Mouse (Mus musculus) heart, postnatal 25 days (tissue): ENCODE data around the gene Lpcat4. TPM values are rescaled to one million over a fixed set of nuclear protein-coding genes. Genes with fewer than 3 reads are reported as not detected.
"Not testable (repeated sequence)": the region's sequence is repeated elsewhere in the genome, so short reads cannot be mapped to it uniquely, and the experiment has no call there.

Source experiments
- DNase-seq: peaks from one replicate; pipeline ENCODE4 v3.0.0; 2022; ENCODE audit warnings: low spot score
- intact Hi-C: fragments of 180-260 bp; cut with DNase I; formaldehyde crosslinking; loops from one replicate; pipeline ENCODE4 v1.15.1; 2025
- total RNA-seq, 2 experiments: library from RNA; stranded (reverse); gene quantifications; 2 replicates each; pipeline ENCODE4 v1.2.3; 2021

Lpcat4 gene
- total RNA-seq, 2 experiments from 2014 or later = 2.6 to 3.3 TPM

DNA sequence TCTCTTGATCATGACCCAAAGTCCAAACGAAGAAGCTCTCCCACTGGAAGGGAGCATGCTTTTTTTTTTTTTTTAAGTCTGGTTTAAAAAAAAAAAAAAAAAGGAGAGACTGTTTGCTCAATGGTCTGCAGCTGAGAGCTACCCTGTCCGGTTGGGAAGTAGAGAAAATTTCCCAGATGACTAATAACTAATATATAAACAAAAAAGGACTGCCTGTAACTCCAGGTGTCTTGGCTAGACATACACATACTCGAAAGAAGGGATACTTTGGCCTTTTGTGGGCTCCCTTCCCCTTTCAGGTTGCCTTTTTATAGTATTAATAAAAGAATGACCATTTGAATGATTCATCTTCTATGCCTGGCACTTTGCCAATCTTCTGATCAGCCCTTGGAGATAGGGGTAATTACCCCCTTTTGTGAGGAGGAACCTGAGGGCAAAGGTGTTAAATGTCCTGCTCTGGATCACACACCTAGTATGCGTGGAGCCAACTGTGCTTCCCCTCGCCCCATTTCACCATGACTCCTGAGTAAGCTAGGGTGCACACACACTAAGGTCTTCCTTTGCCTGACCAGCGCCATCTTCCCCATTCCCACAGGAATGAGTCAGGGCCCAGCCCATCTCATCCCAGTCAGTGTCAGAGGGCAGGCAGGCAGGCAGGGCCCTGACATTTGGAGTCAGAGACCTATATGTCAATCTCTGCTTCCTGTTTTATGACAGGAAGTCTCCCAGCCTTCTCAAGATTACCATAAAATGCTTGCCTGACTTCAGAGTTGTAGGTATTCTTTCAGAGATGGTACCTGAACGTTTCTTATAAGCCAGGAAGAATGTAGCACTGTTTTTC lies 15.6 kb downstream of the Lpcat4 start:
- DNase-seq = no peak
- intact Hi-C loops = no loop called here

GRCm38 (mm10) chr2:112259241-112259962 lies 20.1 kb downstream of the Lpcat4 start, which contains the start of gene Nutm1:
Nutm1 (minus strand) TSS chr2:112259291.
- intact Hi-C loops = loop anchor here (2.0 kb wide), 1 partner anchor 61 kb away; no protein-coding TSS in a partner anchor
- DNase-seq = no peak

DNA sequence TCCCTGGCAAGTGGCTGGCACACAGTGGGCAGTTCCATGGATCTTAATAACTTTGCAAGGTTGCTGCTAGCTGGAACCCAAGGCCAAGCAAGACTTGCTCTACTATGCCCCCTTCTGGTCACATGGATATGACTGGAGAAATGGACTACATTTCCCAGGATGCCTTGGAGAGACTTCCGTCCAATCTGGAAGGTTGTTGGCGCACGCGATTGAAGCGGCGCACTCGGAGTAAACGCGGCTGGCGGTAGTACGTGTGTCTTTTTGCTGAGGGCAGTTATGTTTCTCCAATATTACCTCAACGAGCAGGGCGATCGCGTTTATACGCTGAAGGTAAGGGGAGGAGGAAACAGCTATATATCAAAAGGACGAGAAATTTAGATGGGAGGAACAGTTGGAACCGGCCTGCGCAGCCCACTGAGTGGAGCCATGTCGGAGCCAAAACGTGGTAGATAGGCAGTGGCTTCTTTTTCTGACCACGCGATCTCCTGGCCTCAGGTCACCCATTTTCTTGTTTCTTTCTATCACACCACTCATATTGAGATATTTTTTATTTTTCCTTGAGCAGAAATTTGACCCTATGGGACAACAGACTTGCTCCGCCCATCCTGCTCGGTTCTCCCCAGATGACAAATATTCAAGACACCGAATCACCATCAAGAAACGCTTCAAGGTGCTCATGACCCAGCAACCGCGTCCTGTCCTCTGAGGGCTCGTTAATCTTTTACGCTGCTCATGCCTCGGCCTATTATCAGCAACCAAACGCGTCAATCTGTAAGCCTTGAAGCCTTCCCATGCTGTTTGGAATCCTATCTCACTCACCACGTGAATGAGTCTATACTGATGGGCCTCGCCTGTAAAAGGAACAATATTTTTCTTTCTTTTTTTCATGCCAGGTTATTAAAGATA lies 22.7 kb downstream of the Lpcat4 start, which contains the start of gene Nop10:
Gene Nop10, plus strand, starts transcription at position 179 of the 906 bp plus-strand sequence.
- peak; percentile 58 for DNase-seq
- intact Hi-C loops = loop anchor here (1.0 to 10.0 kb wide), 5 partner anchors 23 to 230 kb away; partner anchors contain the start of genes Aven, Emc4 and Lpcat4

DNA sequence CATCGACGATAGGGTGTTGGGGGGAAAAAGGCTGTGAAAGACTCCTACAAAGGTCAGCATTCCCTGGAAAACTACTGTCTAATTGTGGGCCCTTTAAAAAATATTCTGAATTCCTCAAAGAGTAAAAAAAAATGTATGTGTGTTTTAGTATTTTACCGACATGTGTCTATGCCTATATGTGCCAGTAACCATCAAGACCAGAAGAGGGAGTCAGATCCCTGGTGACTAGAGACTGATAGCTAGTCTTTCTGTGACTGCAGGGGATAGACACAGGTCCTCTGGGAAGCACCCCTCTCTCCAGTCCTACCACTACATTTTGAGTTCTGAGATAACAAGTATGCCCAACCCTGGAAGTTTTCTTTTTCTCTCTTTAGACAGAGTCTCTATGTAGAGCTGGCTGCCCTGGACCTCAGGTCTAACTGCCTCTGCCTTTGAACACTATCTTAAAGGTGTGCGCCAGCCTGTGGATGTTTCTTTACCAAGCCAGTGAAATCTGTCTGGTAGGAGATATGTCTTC lies 23.6 kb downstream of the Lpcat4 start:
- intact Hi-C loops = loop anchor here (5.0 to 10.0 kb wide), 4 partner anchors 72 to 229 kb away; partner anchors contain the start of genes Aven and Emc4
- DNase-seq = no peak

DNA sequence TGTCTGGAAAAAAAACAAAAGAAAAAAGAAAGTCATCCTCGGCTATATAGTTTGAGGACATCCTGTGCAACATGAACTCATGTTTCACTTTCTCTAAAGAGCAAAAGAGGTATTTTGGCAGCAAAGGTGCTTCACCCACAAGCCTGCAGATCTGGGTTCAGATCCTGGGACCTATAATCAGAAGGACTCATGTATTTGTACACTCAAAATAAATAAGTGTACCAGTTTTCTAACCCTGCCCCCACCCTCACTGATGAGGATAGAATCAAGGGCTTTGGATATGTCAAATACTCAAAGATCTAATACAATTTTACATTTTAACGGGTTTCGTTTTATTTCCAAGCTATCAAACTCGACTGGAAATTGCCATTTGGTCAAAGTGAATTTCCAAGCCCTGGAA lies 25.1 kb downstream of the Lpcat4 start:
- intact Hi-C loops = loop anchor here (5.0 to 10.0 kb wide), 4 partner anchors 70 to 228 kb away; partner anchors contain the start of genes Aven and Emc4
- DNase-seq = no peak

DNA sequence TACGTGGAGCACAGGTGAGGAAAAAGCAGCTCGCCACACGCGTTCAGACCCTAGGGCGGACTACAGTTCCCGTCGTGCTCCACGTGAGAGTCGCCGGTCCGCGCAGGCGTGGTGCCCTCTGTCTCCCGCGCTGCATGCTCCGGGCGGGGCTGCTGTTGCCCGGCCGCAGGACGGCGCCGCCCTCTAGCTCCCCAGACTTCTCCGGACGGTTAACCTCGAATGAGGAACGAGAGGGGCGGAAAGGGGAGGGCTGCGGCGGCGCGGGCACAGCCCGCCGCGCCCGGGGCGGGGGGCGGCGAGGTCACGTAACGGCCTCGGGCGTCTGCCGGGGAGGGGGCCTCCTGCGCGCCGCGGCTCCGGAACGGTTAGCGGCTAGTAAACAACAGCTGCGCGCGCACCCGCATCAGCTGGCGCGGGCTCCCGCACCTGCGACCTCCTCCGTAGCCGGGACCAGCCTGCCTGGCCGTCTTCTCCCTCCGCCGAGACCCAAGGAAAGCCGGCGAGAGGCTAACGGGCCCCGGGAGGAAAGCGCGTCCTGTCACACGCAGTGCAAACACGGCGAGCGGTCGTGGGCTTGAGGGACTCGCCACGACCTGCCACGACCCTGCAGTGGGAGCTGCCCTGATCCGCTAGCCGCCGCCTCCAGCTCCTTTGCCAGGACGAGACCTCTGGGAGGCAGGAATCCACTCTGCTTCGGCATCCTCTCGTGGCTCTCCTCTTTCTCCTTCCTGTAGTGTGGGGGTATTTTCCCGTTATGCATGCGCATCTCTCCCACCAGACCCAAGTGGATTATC lies 26.4 kb downstream of the Lpcat4 start, which contains the start of gene Slc12a6:
Gene Slc12a6, plus strand, starts transcription at position 378 of the 794 bp plus-strand sequence.
- peak; percentile 86 for DNase-seq
- intact Hi-C loops = loop anchor here (10.0 kb wide), 1 partner anchor 69 kb away; no protein-coding TSS in a partner anchor

GRCm38 (mm10) chr2:112266242-112266592 lies 26.9 kb downstream of the Lpcat4 start, which contains the start of gene Gm21985:
Gm21985 (plus strand) TSS chr2:112266314.
- peak; percentile 35 for DNase-seq
- intact Hi-C loops = loop anchor here (10.0 kb wide), 1 partner anchor 69 kb away; no protein-coding TSS in a partner anchor

DNA sequence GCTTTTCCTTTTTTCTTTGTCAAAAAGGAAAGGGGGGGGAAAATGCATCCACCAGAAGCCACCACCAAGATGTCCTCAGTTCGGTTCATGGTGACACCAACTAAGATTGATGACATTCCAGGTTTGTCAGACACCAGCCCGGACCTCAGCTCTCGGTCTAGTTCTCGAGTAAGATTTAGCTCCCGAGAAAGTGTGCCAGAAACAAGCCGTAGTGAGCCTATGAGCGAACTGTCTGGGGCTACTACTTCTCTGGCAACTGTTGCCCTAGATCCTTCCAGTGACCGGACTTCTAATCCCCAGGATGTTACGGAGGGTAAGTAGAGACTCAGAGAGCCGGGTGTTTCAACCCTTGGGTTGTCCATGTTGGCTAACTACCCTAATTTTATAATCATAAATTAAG lies 27.5 kb downstream of the Lpcat4 start:
- no peak for DNase-seq
- intact Hi-C loops = loop anchor here (10.0 kb wide), 1 partner anchor 68 kb away; no protein-coding TSS in a partner anchor

DNA sequence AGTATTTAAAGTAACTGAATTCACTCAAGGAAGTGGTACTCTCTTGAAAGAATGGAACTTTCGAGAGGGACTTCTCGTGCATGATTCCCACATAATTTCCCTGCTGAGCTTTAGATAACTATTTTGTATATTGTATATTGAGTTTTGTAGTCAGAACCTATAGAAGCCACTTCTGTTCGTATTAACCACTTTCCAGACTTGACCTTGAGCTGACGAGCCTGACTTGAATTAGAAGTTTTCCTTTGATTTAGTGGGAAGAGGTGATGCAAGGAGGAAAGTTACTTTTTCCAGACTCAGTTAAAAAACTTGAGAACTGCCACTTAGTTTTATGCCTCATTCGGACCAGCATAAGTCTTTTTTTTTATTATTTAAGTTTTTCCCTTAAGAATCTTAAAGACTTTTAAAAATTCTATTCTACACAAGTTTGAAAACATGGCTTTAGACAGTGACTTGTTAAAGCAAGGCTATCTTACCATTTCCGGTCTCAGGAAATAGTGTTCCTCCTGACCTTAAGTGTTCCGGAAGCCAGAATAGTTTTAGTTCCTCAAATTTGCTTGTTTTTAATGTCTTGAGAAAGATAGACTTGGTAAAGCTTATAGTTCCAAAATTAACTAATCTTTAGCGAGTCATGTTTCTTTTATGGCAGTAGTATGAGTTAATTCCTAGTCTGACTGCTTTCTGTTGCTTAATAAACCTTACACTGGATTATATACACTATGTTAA lies 28.4 kb downstream of the Lpcat4 start:
- intact Hi-C loops = loop anchor here (10.0 kb wide), 1 partner anchor 67 kb away; no protein-coding TSS in a partner anchor

GRCm38 (mm10) chr2:112270011-112270410 lies 30.7 kb downstream of the Lpcat4 start:
- DNase-seq = no peak
- intact Hi-C loops = loop anchor here (2.0 kb wide), 1 partner anchor 15 kb away; no protein-coding TSS in a partner anchor

More for the DNA sequence above, 28.4 kb downstream of the Lpcat4 start:
- no peak for DNase-seq

DNA sequence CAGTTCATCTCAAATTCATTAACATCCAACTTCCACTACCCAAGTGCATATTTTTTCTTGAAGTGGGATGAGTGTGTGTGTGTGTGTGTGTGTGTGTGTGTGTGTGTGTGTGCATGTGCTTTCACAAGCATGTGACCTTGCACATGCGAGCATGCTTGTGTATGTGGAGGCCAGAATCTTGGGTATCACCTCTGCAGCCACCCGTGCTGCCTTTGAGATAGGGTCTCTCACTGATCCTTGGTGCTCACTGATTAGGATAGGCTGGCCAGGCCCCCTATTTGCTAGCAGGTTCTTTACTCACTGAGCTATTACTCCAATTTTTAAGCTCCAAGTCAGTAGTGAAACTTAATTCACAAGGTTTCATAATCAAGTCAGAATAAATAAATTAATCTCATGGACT lies 33.6 kb downstream of the Lpcat4 start:
- intact Hi-C loops = no loop called here
- no peak for DNase-seq

DNA sequence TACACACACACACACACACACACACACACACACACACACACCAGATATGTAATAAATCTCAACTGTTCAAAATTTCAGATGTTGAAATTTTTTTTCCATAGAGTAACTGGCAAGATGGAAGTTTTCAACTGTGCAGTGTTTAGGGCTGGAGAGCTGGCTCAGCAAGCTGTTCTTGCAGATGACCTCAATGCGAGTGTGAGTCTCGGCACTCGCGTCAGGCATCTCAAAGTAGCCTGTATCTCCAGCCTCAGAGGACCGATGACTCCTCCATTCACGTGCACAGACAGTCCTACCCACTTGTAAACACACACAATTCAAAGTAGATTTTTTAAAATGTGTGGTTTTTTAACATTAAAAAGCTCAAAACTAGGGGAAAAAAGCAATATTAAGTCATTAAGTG lies 34.2 kb downstream of the Lpcat4 start:
- DNase-seq = no peak
- intact Hi-C loops = no loop called here

GRCm38 (mm10) chr2:112276870-112277269 lies 37.6 kb downstream of the Lpcat4 start:
- intact Hi-C loops = no loop called here
- DNase-seq = no peak

DNA sequence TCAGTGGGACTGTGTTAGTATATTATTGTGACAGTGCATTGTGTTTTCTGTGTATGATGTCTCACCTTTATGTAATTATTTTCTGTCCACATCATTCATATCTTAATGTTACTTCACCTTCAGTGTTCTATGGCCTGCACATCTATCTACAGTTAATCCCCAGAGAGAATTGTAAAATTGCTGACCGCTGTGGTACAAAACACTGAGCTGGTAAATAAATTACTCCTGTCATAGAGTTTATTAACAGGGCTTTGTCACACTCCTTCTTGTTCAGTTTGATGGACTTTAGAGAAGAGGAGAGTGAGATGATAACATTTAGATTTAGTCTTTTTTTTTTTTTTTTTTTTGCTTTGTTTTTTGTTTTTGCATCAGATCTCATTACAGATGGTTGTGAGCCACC lies 43.6 kb downstream of the Lpcat4 start:
- intact Hi-C loops = no loop called here
- no peak for DNase-seq

DNA sequence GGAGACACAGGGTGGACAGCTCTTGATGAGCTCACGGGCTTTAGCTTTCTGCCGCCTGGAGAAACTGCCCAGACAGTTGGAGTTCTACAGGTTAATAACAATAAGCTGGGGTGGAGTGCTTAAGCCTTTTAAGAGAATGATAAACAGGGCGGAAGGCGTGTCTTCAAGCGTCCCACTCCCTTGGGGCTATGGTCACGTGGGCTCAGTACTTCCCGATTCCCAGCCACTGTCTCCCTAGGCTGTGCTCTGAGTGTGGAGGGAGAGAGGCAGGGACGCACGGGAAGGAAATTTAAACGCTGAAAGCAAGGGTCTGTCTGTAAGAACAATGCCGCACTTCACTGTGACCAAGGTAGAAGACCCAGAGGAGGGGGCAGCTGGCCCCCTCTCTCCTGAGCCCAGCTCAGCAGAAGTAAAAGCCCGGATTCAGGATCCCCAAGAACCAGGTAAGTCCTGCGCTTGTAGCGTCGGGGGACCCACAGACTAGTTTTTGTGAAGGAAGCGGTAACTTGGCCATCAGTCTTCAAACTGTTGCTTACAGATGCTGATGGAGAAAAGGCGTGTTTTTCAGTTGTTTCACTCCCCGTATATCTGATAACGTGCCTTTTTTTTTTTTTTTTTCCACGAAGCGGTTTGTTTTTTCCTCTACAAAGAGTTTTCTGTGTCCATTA lies 45.2 kb downstream of the Lpcat4 start:
- intact Hi-C loops = loop anchor here (2.0 kb wide), 1 partner anchor 14 kb away; no protein-coding TSS in a partner anchor
- peak; percentile 52 for DNase-seq

GRCm38 (mm10) chr2:112285031-112285390 lies 45.7 kb downstream of the Lpcat4 start:
- intact Hi-C loops = loop anchor here (2.0 kb wide), 1 partner anchor 14 kb away; no protein-coding TSS in a partner anchor
- no peak for DNase-seq

GRCm38 (mm10) chr2:112286062-112286461 lies 46.8 kb downstream of the Lpcat4 start:
- DNase-seq, intact Hi-C loops: not testable (repeated sequence)
